Mouse (Mus musculus): ENCODE data around the gene Selplg.

- no peak for TF ChIP-seq POLR2A (IDR thresholded peaks at IDR 0.05; ENCODE audit: borderline replicate concordance, insufficient read depth, low read length)
- no peak for TF ChIP-seq CTCF (IDR thresholded peaks at IDR 0.05; ENCODE audit: borderline replicate concordance, insufficient read depth, low read depth, low read length)
Measured at GRCm38 (mm10) chr5:113878943-113879617, 46.6 kb upstream of the Selplg start.
